ENCODE assay signal across 29 mouse cellular contexts in the genomic region with DNA sequence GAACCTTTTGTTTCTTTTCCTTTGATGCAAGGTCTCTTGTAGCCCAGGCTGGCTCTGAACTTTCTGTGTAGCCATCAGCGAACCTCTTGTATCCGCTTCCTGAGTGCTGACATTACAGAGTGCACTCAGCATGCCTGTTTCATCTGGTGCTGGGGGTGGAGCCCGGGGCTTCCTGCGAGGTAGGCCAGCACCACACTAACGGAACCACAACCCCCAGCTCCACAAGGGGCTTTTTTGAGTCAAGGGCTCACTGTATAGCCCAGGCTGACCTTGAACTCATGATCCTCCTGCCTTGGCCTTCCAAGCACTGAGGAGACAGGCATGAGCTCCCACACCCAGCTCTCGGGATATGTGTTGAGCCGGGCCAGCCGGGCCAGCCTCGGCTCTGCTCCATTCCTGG. TPM values are rescaled to one million over a fixed set of nuclear protein-coding genes. Genes with fewer than 3 reads are reported as not detected.
DNase-seq lines count a peak whose midpoint lies in the region; ATAC-seq lines count a peak whose summit lies in the region.
"Had no signal": no experiment of that assay in that cellular context is flagged by ENCODE, and none has a peak within 500 bp of the region (broad histone marks: within the 10 kb centered on the region; RNA-seq: fewer than 3 reads in every experiment).

No protein-coding gene starts in this region.

- peaks cover 30% of the 10 kb centered on the region for H3K4me1 ChIP-seq in liver, embryonic 12.5 days

- H3K4me2 ChIP-seq in liver, embryonic 12.5 days: no peak overlapping the region
- H3K4me2 ChIP-seq: embryonic facial prominence, embryonic 13.5 days; forebrain, embryonic 15.5 days; heart, embryonic 12.5 days; heart, embryonic 15.5 days; hindbrain, embryonic 14.5 days had no signal

- no peak overlapping the region for H3K9ac ChIP-seq in liver, embryonic 12.5 days
- H3K9ac ChIP-seq: embryonic facial prominence, embryonic 13.5 days; forebrain, embryonic 15.5 days; heart, embryonic 12.5 days; heart, embryonic 15.5 days; hindbrain, embryonic 14.5 days had no signal

- H3K36me3 ChIP-seq in liver, embryonic 12.5 days: peaks cover 67% of the 10 kb centered on the region

- H3K27ac ChIP-seq in liver, embryonic 12.5 days: peak overlapping the region; percentile 27; the same call in 1 of the 2 replicates
- H3K27ac ChIP-seq: embryonic facial prominence, embryonic 10.5 days; forebrain, embryonic 15.5 days; gastrocnemius, adult 2 months; heart, embryonic 15.5 days; hindbrain, embryonic 14.5 days had no signal

- DNase-seq in heart, adult 11 months: peak; percentile 87
- DNase-seq in heart, postnatal 10 days: no peak
- DNase-seq in liver (no peak), ES-CJ7 (ENCODE audit: low read depth, low spot score) (peak; percentile 70), R1 (ENCODE audit: low read depth, low spot score) (peak; percentile 88)
- no peak for DNase-seq in cerebellum, adult 8-10 months
- DNase-seq in frontal cortex, postnatal 36 days (ENCODE audit: low spot score in 2 of 2): no peak
- DNase-seq: adrenal gland, postnatal 10 days; adrenal gland, postnatal 36 days; cerebellum, adult 18-20 months; cerebellum, adult 9-11 months; cerebellum, postnatal 36 days; embryo, embryonic 11 days; gastrocnemius, adult 2 months; gastrocnemius, postnatal 14 days; heart, adult 18-20 months; heart, postnatal 14 days; heart, postnatal 4 days; kidney, adult 11 months; kidney, adult 8-10 months had no signal

- no peak for ATAC-seq in liver, embryonic 12.5 days
- ATAC-seq: CD4-positive, CD25-positive, alpha-beta regulatory T cell, adult 4 months; forebrain, embryonic 15.5 days had no signal

- no peak overlapping the region for H3K4me3 ChIP-seq in liver, embryonic 12.5 days
- H3K4me3 ChIP-seq: embryonic facial prominence, embryonic 10.5 days; embryonic facial prominence, embryonic 13.5 days; erythroblast, embryonic 14.5 days; forebrain, embryonic 15.5 days; gastrocnemius, adult 2 months; heart, embryonic 12.5 days; heart, embryonic 15.5 days had no signal

- no peaks in the 10 kb centered on the region for H3K27me3 ChIP-seq in liver, embryonic 12.5 days (replicated peaks)
- H3K27me3 ChIP-seq: embryonic facial prominence, embryonic 13.5 days; forebrain, embryonic 15.5 days; heart, embryonic 12.5 days; heart, embryonic 15.5 days had no signal

- intact Hi-C loops in heart, postnatal 10 days (cut with DNase I): no loop called here

- H3K9me3 ChIP-seq in liver, embryonic 12.5 days (replicated peaks): no peaks in the 10 kb centered on the region
- H3K9me3 ChIP-seq: embryonic facial prominence, embryonic 10.5 days; embryonic facial prominence, embryonic 13.5 days; forebrain, embryonic 15.5 days; heart, embryonic 12.5 days; heart, embryonic 15.5 days had no signal

- WGBS in liver, embryonic 12.5 days (ENCODE audit: insufficient replicate concordance): 91% methylated on average over 9 of the region's 9 CpGs

RNA-seq across cellular contexts. Expression of a gene that starts 12.9 kb away (rescaled TPM):
- 1 to 10 TPM; 6.4 to 8.1 TPM for total RNA-seq in heart, postnatal 10 days (2021)
- polyA plus RNA-seq in liver, embryonic 12.5 days (2016; fragmentation: Nextera tagmentation; extraction: Ambion mirVana): 6.8 and 7.4 TPM in 2 replicates

RNA-seq across cellular contexts. Expression of a gene that starts 49.5 kb away (rescaled TPM):
- total RNA-seq in heart, postnatal 10 days (2021): 10 to 100 TPM; 16.8 to 19.0 TPM
- polyA plus RNA-seq in liver, embryonic 12.5 days (2016; fragmentation: Nextera tagmentation; extraction: Ambion mirVana): 3.1 and 4.1 TPM in 2 replicates

Comparison
In these comparisons a context has a peak if more than half of its experiments do, and no peak if none do; other contexts are left out.
1. DNase-seq: peak in heart, adult 11 months (single experiment), ES-CJ7 (single experiment) and R1 (single experiment); none in heart, postnatal 10 days (0 of 2), liver (single experiment), cerebellum, adult 8-10 months (single experiment) and frontal cortex, postnatal 36 days (0 of 2).